Mouse (Mus musculus) liver, embryonic 16.5 days (tissue): ENCODE results near the gene Ttc6. TPM values are rescaled to one million over a fixed set of nuclear protein-coding genes. Genes with fewer than 3 reads are reported as not detected.

Experiments used
- ATAC-seq: fragments of 200-750 bp; cut with Nextera tagmentation; 2 replicates; pipeline ENCODE4 v1.8.0; 2017; ENCODE audit warnings: low read depth, mild to moderate bottlenecking, moderate number of reproducible peaks, moderate library complexity
- H3K27ac ChIP-seq: fragments of 300-500 bp; sonication (generic); 2 replicates; pipeline ENCODE4 v1.5.1; 2014; ENCODE audit warnings: mild to moderate bottlenecking, low read length
- H3K27me3 ChIP-seq: fragments of 300-500 bp; sonication (generic); 2 replicates; pipeline ENCODE4 v1.6.1; 2014; ENCODE audit warnings: low read depth, low read length, mixed read lengths; ENCODE audit not compliant: control insufficient read depth, insufficient read depth
- H3K36me3 ChIP-seq: fragments of 300-500 bp; sonication (generic); 2 replicates; pipeline ENCODE4 v1.6.1; 2014; ENCODE audit warnings: mild to moderate bottlenecking; ENCODE audit not compliant: control insufficient read depth, insufficient read depth
- H3K4me1 ChIP-seq: fragments of 300-500 bp; sonication (generic); 2 replicates; pipeline ENCODE4 v1.6.1; 2014; ENCODE audit warnings: low read depth, low read length, mixed read lengths; ENCODE audit not compliant: control insufficient read depth
- H3K4me2 ChIP-seq: fragments of 300-500 bp; sonication (generic); 2 replicates; pipeline ENCODE4 v1.6.1; 2014; ENCODE audit warnings: low read depth, low read length, mixed read lengths
- H3K4me3 ChIP-seq: fragments of 300-500 bp; sonication (generic); 2 replicates; pipeline ENCODE4 v1.5.1; 2014; ENCODE audit warnings: low read depth, mild to moderate bottlenecking, low read length
- H3K9ac ChIP-seq: fragments of 300-500 bp; sonication (generic); 2 replicates; pipeline ENCODE4 v1.6.1; 2014; ENCODE audit warnings: low read depth, low read length
- H3K9me3 ChIP-seq: fragments of 300-500 bp; sonication (generic); replicated peaks from 2 replicates; pipeline ENCODE4 v1.6.1; 2016; ENCODE audit warnings: low read length; ENCODE audit not compliant: control insufficient read depth
- WGBS: fragments of 180-500 bp; shearing (Covaris S2); extraction: QIAGEN DNeasy Blood & Tissue Kit; methylation state at CpG from one replicate; pipeline ENCODE4 v1.1.7; 2014; ENCODE audit not compliant: insufficient replicate concordance; 5-methylcytosine and 5-hydroxymethylcytosine counted together
- polyA plus RNA-seq: library from polyadenylated mRNA; unstranded; fragments of >200 nt; fragmentation: Nextera tagmentation; extraction: Ambion mirVana; gene quantifications from 2 replicates; pipeline ENCODE4 v1.2.1, GENCODE M21; 2015

Ttc6 gene
- polyA plus RNA-seq, 1 experiment from 2014 or later, result 0.06 TPM

- no peaks in the 10 kb centered on the region; the same call in none of the 2 replicates for H3K4me1 ChIP-seq
- H3K9me3 ChIP-seq, result no peaks in the 10 kb centered on the region
- H3K27ac ChIP-seq, result no peak overlapping the region; the same call in 1 of the 2 replicates
- 5% methylated on average over 10 of the region's 10 CpGs for WGBS
- ATAC-seq, result no peak
- H3K4me3 ChIP-seq, result peak overlapping the region; percentile 13
- H3K4me2 ChIP-seq, result peak overlapping the region; percentile 35
- peaks cover 93% of the 10 kb centered on the region for H3K27me3 ChIP-seq
- no peaks in the 10 kb centered on the region for H3K36me3 ChIP-seq
- no peak overlapping the region for H3K9ac ChIP-seq
Observed at GRCm38 (mm10) chr12:57543627-57543991, 20.3 kb upstream of the Ttc6 start.

GRCm38 (mm10) chr12:57544641-57545370 lies 19.1 kb upstream of the Ttc6 start:
- WGBS, result 1% methylated on average over 31 of the region's 31 CpGs
- H3K9me3 ChIP-seq, result no peaks in the 10 kb centered on the region
- no peaks in the 10 kb centered on the region for H3K36me3 ChIP-seq
- no peaks in the 10 kb centered on the region; the same call in none of the 2 replicates for H3K4me1 ChIP-seq
- ATAC-seq, result no peak
- H3K27me3 ChIP-seq, result peaks cover 93% of the 10 kb centered on the region
- H3K4me3 ChIP-seq, result peak overlapping the region; percentile 59
- peak overlapping the region; percentile 50 for H3K27ac ChIP-seq
- H3K9ac ChIP-seq, result peak overlapping the region; percentile 51
- peak overlapping the region; percentile 58 for H3K4me2 ChIP-seq

- H3K4me2 ChIP-seq, result peak overlapping the region; percentile 58
- no peaks in the 10 kb centered on the region; the same call in none of the 2 replicates for H3K4me1 ChIP-seq
- no peaks in the 10 kb centered on the region for H3K36me3 ChIP-seq
- H3K9ac ChIP-seq, result peak overlapping the region; percentile 51
- H3K27ac ChIP-seq, result peak overlapping the region; percentile 50
- peak overlapping the region; percentile 59 for H3K4me3 ChIP-seq
- peaks cover 99% of the 10 kb centered on the region for H3K27me3 ChIP-seq
- peak; percentile 68 for ATAC-seq
- no peaks in the 10 kb centered on the region for H3K9me3 ChIP-seq
- WGBS, result under 1% methylated on average over 103 of the region's 106 CpGs
Observed at GRCm38 (mm10) chr12:57545371-57546241, 18.3 kb upstream of the Ttc6 start.

- Histone ChIP-seq H3K4me2 (peak within 1 kb of the TSS; percentile 58), H3K36me3 (no peaks in the 10 kb centered on the region), H3K27ac (peak within 1 kb of the TSS; percentile 50), H3K4me3 (peak within 1 kb of the TSS; percentile 59), H3K9me3 (no peaks in the 10 kb centered on the region), H3K27me3 (peaks cover 98% of the 10 kb centered on the region), H3K9ac (peak within 1 kb of the TSS; percentile 51), H3K4me1 (no peaks in the 10 kb centered on the region; the same call in none of the 2 replicates)
- ATAC-seq, result peak; percentile 25; the same call in 1 of the 2 replicates
- under 1% methylated on average over 32 of the region's 32 CpGs for WGBS
Observed at GRCm38 (mm10) chr12:57546415-57547201, 17.3 kb upstream of the Ttc6 start, which contains the start of gene Foxa1. Gene Foxa1 (minus strand): TSS chr12:57546916.

GRCm38 (mm10) chr12:57547890-57548289 lies 16.0 kb upstream of the Ttc6 start:
- no peak overlapping the region for H3K9ac ChIP-seq
- 8% methylated on average over 9 of the region's 9 CpGs for WGBS

GRCm38 (mm10) chr12:57548352-57548980 lies 15.4 kb upstream of the Ttc6 start:
- Histone ChIP-seq H3K9me3 (no peaks in the 10 kb centered on the region), H3K4me3 (no peak overlapping the region), H3K27me3 (peaks cover 93% of the 10 kb centered on the region), H3K4me2 (no peak overlapping the region), H3K27ac (no peak overlapping the region), H3K36me3 (no peaks in the 10 kb centered on the region), H3K4me1 (no peaks in the 10 kb centered on the region; the same call in none of the 2 replicates), H3K9ac (no peak overlapping the region)
- 1% methylated on average over 20 of the region's 20 CpGs for WGBS
- no peak for ATAC-seq

More at GRCm38 (mm10) chr12:57547890-57548289, 16.0 kb upstream of the Ttc6 start:
- no peaks in the 10 kb centered on the region for H3K9me3 ChIP-seq
- peaks cover 93% of the 10 kb centered on the region for H3K27me3 ChIP-seq
- H3K36me3 ChIP-seq, result no peaks in the 10 kb centered on the region
- no peak for ATAC-seq
- no peaks in the 10 kb centered on the region; the same call in none of the 2 replicates for H3K4me1 ChIP-seq
- no peak overlapping the region for H3K27ac ChIP-seq
- H3K4me3 ChIP-seq, result no peak overlapping the region
- H3K4me2 ChIP-seq, result no peak overlapping the region

GRCm38 (mm10) chr12:57548981-57549666 lies 14.8 kb upstream of the Ttc6 start:
- Histone ChIP-seq H3K27me3 (peaks cover 89% of the 10 kb centered on the region), H3K4me3 (no peak overlapping the region), H3K9me3 (no peaks in the 10 kb centered on the region), H3K9ac (no peak overlapping the region), H3K27ac (no peak overlapping the region), H3K4me1 (no peaks in the 10 kb centered on the region; the same call in none of the 2 replicates), H3K4me2 (no peak overlapping the region), H3K36me3 (no peaks in the 10 kb centered on the region)
- 5% methylated on average over 25 of the region's 25 CpGs for WGBS
- no peak for ATAC-seq
